Mouse (Mus musculus) intestine, postnatal 0 days (tissue): ENCODE measurements around the gene Tpcn2. TPM values are rescaled to one million over a fixed set of nuclear protein-coding genes. Genes with fewer than 3 reads are reported as not detected.

Experiments used
- ATAC-seq: fragments of 200-750 bp; cut with Nextera tagmentation; 2 replicates; pipeline ENCODE4 v1.8.0; 2017; ENCODE audit warnings: mild to moderate bottlenecking, moderate TSS enrichment, moderate library complexity
- H3K27ac ChIP-seq: fragments of 300-500 bp; sonication (generic); 2 replicates; pipeline ENCODE4 v1.5.1; 2014; ENCODE audit warnings: mild to moderate bottlenecking, low read depth, low read length, moderate library complexity
- H3K27me3 ChIP-seq: fragments of 300-500 bp; sonication (generic); replicated peaks from 2 replicates; pipeline ENCODE4 v1.6.1; 2014; ENCODE audit warnings: low read length, mixed read lengths; ENCODE audit not compliant: control insufficient read depth, insufficient read depth
- H3K36me3 ChIP-seq: fragments of 300-500 bp; sonication (generic); 2 replicates; pipeline ENCODE4 v1.6.1; 2014; ENCODE audit warnings: mild to moderate bottlenecking, moderate library complexity; ENCODE audit not compliant: control insufficient read depth, insufficient read depth
- H3K4me1 ChIP-seq: fragments of 300-500 bp; sonication (generic); replicated peaks from 2 replicates; pipeline ENCODE4 v1.6.1; 2014; ENCODE audit warnings: antibody characterized with exemption, low read length, mixed read lengths; ENCODE audit not compliant: control insufficient read depth, insufficient read depth
- H3K4me2 ChIP-seq: fragments of 300-500 bp; sonication (generic); replicated peaks from 2 replicates; pipeline ENCODE4 v1.6.1; 2014; ENCODE audit warnings: low read depth, mild to moderate bottlenecking, moderate library complexity
- H3K4me3 ChIP-seq: fragments of 300-500 bp; sonication (generic); 2 replicates; pipeline ENCODE4 v1.5.1; 2014; ENCODE audit warnings: low read depth, low read length
- H3K9ac ChIP-seq: fragments of 300-500 bp; sonication (generic); 2 replicates; pipeline ENCODE4 v1.6.1; 2014; ENCODE audit warnings: mild to moderate bottlenecking, low read depth, low read length
- H3K9me3 ChIP-seq: fragments of 300-500 bp; sonication (generic); 2 replicates; pipeline ENCODE4 v1.6.1; 2016; ENCODE audit warnings: mixed run types; ENCODE audit not compliant: control insufficient read depth
- CTCF ChIP-seq: sonication (generic); IDR thresholded peaks from 2 replicates; pipeline ENCODE4 v1.5.1; 2016; ENCODE audit warnings: low read depth, mild to moderate bottlenecking, control low read depth, antibody characterized with exemption, moderate library complexity
- WGBS: fragments of 180-500 bp; shearing (Covaris S2); extraction: QIAGEN DNeasy Blood & Tissue Kit; methylation state at CpG from one replicate; pipeline ENCODE4 v1.1.7; 2014; 5-methylcytosine and 5-hydroxymethylcytosine counted together
- polyA plus RNA-seq: library from polyadenylated mRNA; unstranded; fragments of >200 nt; fragmentation: Nextera tagmentation; extraction: Ambion mirVana; gene quantifications from 2 replicates; pipeline ENCODE4 v1.2.1, GENCODE M21; 2015

Gene Tpcn2
- polyA plus RNA-seq, result 7.6 and 8.0 TPM in 2 replicates

DNA sequence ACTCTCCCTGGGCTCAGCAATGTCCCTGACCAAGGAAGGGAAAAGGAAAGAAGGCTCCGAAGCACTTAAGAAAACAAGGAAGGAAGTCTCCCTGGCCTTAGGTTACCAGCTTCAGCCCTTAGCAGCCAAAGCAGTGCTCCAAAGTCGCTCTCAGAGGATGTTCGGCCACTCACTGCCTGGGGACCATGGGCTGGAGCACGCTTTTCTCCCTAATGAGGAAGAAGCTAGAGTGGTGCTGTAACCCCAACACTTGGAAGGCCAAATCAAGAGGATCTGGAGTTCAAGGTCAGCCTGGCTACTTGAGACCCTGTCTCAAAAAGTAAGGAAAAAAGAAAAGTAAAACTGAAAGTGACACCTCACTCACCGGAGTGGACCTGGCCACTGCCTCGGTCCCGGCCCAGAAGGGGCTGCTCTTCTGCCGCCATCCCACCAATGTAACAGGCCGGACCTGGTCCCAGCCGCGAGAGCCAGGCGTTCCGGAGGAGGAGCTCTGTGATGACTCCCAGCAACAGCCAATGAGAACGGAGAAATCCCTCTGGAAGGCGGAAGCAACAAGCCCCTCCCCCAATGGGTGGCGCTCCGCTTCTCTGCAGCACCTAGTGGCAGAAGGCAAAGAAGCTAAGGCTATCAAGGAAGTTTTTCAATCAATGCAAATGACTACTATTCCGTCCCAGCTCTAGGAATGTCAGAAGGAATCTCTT is at the start of gene Tpcn2:
Gene Tpcn2, minus strand, starts transcription at position 525 of the 701 bp plus-strand sequence.
- H3K27ac ChIP-seq, result peak within 1 kb of the TSS; percentile 70
- peaks cover 12% of the 10 kb centered on the region; the same call in 1 of the 2 replicates for H3K36me3 ChIP-seq
- H3K9me3 ChIP-seq, result no peaks in the 10 kb centered on the region
- peak within 1 kb of the TSS; percentile 70 for H3K4me2 ChIP-seq
- TF ChIP-seq CTCF, result peak; percentile 82
- WGBS, result 2% methylated on average over 18 of the region's 18 CpGs
- H3K4me1 ChIP-seq, result peaks cover 3% of the 10 kb centered on the region; the same call in 1 of the 2 replicates
- H3K27me3 ChIP-seq, result no peaks in the 10 kb centered on the region
- H3K4me3 ChIP-seq, result peak within 1 kb of the TSS; percentile 56
- ATAC-seq, result peak; percentile 89
- peak within 1 kb of the TSS; percentile 63 for H3K9ac ChIP-seq

DNA sequence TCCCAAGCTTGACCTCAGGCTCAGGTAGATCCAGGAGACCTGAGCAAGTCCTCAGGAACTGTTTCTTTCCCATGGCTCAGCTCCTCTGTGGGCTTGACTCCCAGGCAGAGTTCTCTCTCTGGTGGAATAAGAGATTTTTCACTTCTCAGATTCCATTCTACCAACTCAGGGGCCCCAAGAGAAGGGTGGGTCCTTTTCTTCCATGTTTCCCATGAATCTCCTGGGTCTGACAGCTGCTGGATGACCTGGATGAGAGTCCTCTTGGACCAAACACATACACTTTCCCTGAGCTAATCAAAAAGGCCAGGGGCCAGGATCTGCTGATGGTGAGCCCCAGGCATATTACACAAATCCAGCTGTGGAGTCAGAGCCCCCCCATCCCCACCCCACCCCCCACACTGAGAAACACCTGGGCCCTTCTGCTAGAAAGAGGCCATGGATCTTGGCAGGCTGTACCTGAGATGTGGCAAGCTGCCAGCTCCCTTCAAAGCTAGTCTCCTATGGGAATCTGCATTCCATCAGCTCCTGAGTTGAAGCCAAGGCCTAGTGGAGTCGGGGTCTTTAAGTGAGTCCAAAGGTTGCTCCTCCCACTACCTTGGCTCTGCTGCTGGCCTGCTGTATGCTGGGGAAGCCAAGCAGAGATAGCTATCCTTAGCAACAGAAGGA is 48.7 kb upstream of the Tpcn2 start:
- TF ChIP-seq CTCF, result no peak
- no peak overlapping the region for H3K9ac ChIP-seq
- no peaks in the 10 kb centered on the region for H3K36me3 ChIP-seq
- H3K4me1 ChIP-seq, result no peaks in the 10 kb centered on the region
- H3K27ac ChIP-seq, result no peak overlapping the region
- peak; percentile 23; the same call in 1 of the 2 replicates for ATAC-seq
- WGBS, result 27% methylated on average over 1 of the region's 1 CpGs
- no peaks in the 10 kb centered on the region for H3K9me3 ChIP-seq
- H3K27me3 ChIP-seq, result no peaks in the 10 kb centered on the region
- H3K4me2 ChIP-seq, result no peak overlapping the region
- H3K4me3 ChIP-seq, result no peak overlapping the region

DNA sequence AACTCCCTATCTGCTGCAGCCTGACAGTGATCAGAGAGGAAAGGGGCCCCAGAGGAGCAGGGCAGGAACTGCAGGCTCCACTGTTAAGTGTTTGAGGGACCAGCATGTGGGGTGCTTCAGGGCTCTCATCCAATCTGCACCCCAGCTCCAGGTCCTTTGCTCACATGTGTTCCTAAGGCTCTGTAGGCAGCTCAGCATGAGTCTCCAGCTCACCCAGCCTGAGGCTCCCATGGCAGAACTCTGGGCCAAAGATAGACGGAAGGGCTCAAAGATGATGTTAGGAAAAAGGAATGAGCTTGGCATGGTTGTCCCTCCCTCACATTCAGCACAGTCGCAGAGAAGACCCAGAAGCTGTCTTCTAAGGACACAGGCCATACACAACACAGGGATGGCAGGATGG is 46.8 kb upstream of the Tpcn2 start:
- Histone ChIP-seq H3K27me3 (no peaks in the 10 kb centered on the region), H3K36me3 (no peaks in the 10 kb centered on the region), H3K4me1 (no peaks in the 10 kb centered on the region), H3K4me2 (no peak overlapping the region), H3K27ac (no peak overlapping the region), H3K9ac (no peak overlapping the region), H3K4me3 (no peak overlapping the region), H3K9me3 (no peaks in the 10 kb centered on the region)
- TF ChIP-seq CTCF, result peak; percentile 35
- no peak for ATAC-seq
- 69% methylated on average over 2 of the region's 2 CpGs for WGBS

DNA sequence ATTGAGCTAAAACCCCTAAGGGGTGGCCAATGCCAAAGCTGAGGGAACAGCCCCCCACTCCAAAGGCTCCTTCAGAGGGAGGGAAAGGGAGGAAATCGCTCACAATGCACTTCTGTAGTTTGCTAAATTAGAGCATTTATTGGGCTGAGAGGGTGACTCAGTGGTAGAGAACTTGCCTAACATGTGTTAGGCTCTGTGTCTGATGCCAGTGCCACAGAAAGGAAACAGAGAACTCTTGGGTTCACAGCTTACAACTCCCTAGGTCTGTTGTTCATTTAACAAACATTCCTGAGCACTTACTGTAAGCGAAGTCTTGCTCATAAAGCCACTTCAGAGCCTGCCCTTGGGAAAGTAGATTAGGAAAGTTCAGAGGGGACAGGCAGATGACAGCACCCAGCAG is 46.2 kb upstream of the Tpcn2 start:
- Histone ChIP-seq H3K27ac (no peak overlapping the region), H3K4me2 (no peak overlapping the region), H3K36me3 (no peaks in the 10 kb centered on the region), H3K4me3 (no peak overlapping the region), H3K4me1 (no peaks in the 10 kb centered on the region), H3K9me3 (no peaks in the 10 kb centered on the region), H3K9ac (no peak overlapping the region), H3K27me3 (no peaks in the 10 kb centered on the region)
- TF ChIP-seq CTCF, result no peak
- ATAC-seq, result no peak
- 60% methylated on average over 2 of the region's 2 CpGs for WGBS

DNA sequence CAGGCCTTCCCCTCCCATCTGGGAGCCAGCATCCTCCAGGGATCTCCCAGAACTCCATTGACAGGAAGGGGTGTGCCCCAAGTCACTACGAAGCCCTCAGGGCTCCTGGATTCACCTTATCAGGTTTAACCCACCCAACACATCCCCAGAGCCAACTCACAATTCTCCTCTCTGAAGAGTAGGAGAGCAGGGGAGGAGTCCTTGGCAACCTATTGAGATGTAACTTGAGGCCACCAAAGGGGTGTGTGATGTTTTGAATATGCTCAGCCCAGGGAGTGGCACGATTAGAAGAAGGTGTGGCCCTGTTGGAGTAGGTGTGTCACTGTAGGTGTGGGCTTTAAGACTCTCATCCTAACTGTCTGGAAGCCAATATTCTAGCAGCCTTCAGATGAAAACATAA is 41.9 kb upstream of the Tpcn2 start:
- H3K4me1 ChIP-seq, result no peaks in the 10 kb centered on the region
- H3K4me2 ChIP-seq, result no peak overlapping the region
- TF ChIP-seq CTCF, result no peak
- no peak overlapping the region for H3K9ac ChIP-seq
- H3K27me3 ChIP-seq, result no peaks in the 10 kb centered on the region
- no peak for ATAC-seq
- no peak overlapping the region for H3K27ac ChIP-seq
- no peak overlapping the region for H3K4me3 ChIP-seq
- H3K36me3 ChIP-seq, result no peaks in the 10 kb centered on the region
- WGBS, result 21% methylated on average over 2 of the region's 2 CpGs
- H3K9me3 ChIP-seq, result no peaks in the 10 kb centered on the region

DNA sequence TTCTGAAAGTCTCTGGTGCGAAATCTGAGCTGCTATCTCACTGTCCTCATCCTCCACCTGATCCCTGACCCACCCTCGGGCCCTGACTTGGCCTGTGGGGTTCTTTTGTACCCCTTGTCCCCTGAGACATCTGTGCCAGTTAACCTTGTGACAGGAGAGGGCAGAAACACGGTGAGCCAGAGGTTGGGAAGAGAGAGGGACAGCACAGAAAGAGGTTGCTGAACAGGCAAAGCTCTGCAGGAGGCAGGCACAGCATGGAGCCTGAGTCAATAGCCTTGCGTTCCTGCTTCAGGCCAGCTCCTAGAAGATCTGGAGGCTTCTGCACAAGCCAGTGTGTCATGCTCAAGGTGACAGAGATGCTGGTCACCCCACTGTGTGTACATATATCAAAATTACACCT is 39.8 kb upstream of the Tpcn2 start:
- no peak overlapping the region for H3K27ac ChIP-seq
- ATAC-seq, result no peak
- no peak for TF ChIP-seq CTCF
- 48% methylated on average over 4 of the region's 4 CpGs for WGBS
- H3K27me3 ChIP-seq, result no peaks in the 10 kb centered on the region
- H3K9ac ChIP-seq, result no peak overlapping the region
- H3K4me3 ChIP-seq, result no peak overlapping the region
- H3K4me1 ChIP-seq, result no peaks in the 10 kb centered on the region
- H3K36me3 ChIP-seq, result no peaks in the 10 kb centered on the region
- no peak overlapping the region for H3K4me2 ChIP-seq
- no peaks in the 10 kb centered on the region for H3K9me3 ChIP-seq
